Mouse (Mus musculus): ENCODE measurements around the gene Olfr1454.

The Olfr1454 gene

DNA sequence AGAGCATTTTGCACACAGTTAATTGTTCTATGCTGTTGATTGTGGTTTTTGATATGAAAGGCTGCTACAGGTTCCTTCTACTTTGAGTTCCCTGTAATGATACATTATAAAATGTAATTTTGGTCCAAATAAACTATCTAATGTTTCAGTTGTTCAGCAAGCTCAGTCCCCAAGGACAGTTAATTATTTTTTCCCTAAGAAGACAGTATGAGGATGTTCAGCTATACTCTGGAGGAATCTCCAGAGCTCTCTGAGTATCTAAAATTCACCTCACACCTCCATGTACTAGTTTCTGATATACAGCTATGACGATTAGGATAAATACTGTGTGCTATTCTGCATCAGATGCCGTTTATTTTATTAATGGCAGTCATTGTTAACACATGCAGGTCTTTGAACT is at the start of gene Olfr1454:
Olfr1454 (plus strand) TSS at position 301 of the 400 bp plus-strand sequence.
- DNase-seq (ENCODE audit: low spot score), result no peak

DNA sequence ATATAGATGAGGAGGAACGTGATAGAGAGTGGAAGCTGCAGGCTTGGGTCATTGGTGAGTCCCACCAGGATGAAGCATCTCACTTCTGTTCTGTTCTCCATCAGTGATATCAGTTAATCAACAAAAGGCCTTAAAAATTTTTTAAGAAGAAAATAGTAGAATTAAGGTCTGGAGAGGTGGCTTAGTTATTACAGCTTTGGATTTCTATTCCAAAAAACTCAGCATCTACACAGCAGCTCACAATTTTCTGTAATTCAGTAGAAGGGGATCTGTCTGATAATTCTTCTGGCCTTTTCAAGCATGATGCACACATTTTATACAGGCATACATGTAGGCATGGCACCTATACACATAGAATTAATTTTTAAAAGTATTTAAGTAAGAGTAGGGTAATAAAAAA is 32.2 kb upstream of the Olfr1454 start, which contains the start of gene Olfr1453:
Olfr1453 (minus strand) TSS at position 101 of the 400 bp plus-strand sequence.
- DNase-seq (ENCODE audit: low spot score), result no peak

DNA sequence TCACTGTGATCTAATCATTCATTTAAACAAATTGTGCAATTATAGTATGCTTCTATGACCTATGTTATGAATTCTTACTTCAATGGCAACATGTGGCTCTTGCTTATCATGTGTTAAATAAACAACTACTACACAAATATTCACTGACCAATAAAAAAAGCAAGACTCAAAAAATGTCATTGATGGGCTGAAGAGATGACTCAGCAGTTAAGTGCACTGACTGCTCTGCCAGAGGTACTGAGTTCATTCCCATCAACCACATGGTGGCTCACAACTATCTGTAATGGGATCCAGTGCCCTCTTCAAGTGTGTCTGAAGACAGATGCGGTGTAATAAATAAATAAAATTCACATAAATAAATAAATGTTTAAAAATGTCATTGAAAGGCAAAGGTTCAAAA is 33.5 kb downstream of the Olfr1454 start:
- no peak for DNase-seq (ENCODE audit: low spot score)

DNA sequence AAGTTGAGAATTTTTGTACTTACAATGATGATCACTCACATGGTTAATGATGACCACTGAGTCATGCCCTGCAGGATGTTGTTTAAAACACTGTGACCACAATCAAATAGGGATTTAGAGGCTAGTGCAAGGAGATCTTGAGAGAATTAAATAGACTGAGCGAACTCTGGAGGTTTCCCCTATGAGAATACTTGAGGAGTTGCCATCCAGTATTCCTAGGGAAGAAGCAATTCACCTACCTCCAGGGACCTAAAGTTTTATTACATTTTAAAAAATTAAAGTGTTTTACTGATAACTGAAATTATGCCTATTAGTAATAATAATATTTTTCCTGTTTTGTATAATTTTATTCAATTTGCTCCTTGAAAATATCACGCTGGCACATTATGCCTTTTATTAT is 37.4 kb downstream of the Olfr1454 start, which contains the start of gene Olfr1457:
Olfr1457 (minus strand) TSS at position 101 of the 400 bp plus-strand sequence.
- no peak for DNase-seq (ENCODE audit: low spot score)

DNA sequence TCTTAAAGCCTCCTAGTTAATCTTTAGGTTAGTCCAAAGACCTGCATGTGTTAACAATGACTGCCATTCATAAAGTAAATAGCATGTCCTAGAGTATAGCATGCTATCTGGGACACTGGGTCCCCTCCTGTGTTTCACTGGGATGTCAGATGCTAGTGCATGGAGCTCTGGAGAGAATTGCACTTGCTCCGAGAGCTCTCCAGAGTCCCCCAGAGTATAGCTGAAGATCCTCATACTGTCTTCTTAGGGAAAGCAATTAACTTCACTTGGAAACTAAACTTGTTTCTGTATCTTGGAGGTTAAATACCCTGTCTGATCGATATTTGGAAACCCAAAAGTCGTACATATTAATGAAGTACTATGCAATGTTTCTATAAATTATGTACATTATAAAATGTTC is 46.3 kb downstream of the Olfr1454 start, which contains the start of gene Olfr1458:
Olfr1458 (minus strand) TSS at position 101 of the 400 bp plus-strand sequence.
- no peak for DNase-seq (ENCODE audit: low spot score)

Measured in retina, embryonic 14.5 days (tissue).